Mouse (Mus musculus) mature B cell (primary cell): ENCODE measurements around the gene Atp11c.

Experiments used
- in situ Hi-C: fragments of 300-500 bp; cut with MboI; formaldehyde crosslinking; loops from 2 replicates; pipeline ENCODE4 v1.14.3; 2019

The Atp11c gene

GRCm38 (mm10) chrX:60386852-60387251 is 205.6 kb downstream of the Atp11c start:
- in situ Hi-C loops, result no loop called here

- in situ Hi-C loops, result no loop called here
Measured at GRCm38 (mm10) chrX:60381711-60382110, 210.8 kb downstream of the Atp11c start.

GRCm38 (mm10) chrX:60380386-60380785 is 212.1 kb downstream of the Atp11c start:
- in situ Hi-C loops, result no loop called here

GRCm38 (mm10) chrX:60348741-60349140 is 243.8 kb downstream of the Atp11c start:
- in situ Hi-C loops, result no loop called here

- in situ Hi-C loops, result no loop called here
Measured at GRCm38 (mm10) chrX:60345447-60345846, 247.1 kb downstream of the Atp11c start.

GRCm38 (mm10) chrX:60344991-60345390 is 247.5 kb downstream of the Atp11c start:
- in situ Hi-C loops, result no loop called here

- in situ Hi-C loops, result no loop called here
Measured at GRCm38 (mm10) chrX:60329735-60330134, 262.8 kb downstream of the Atp11c start.

- in situ Hi-C loops, result no loop called here
Measured at GRCm38 (mm10) chrX:60321321-60321720, 271.2 kb downstream of the Atp11c start.

- in situ Hi-C loops, result no loop called here
Measured at GRCm38 (mm10) chrX:60317661-60318060, 274.8 kb downstream of the Atp11c start.

GRCm38 (mm10) chrX:60292335-60292734 is 300.2 kb downstream of the Atp11c start:
- in situ Hi-C loops, result no loop called here

GRCm38 (mm10) chrX:60255346-60255745 is 337.2 kb downstream of the Atp11c start:
- in situ Hi-C loops, result no loop called here

- in situ Hi-C loops, result no loop called here
Measured at GRCm38 (mm10) chrX:60187726-60188125, 404.8 kb downstream of the Atp11c start.

- in situ Hi-C loops, result no loop called here
Measured at GRCm38 (mm10) chrX:60182611-60183010, 409.9 kb downstream of the Atp11c start.

- in situ Hi-C loops, result no loop called here
Measured at GRCm38 (mm10) chrX:60178744-60179458, 413.6 kb downstream of the Atp11c start, which contains the start of gene Mcf2. Mcf2 (minus strand) TSS chrX:60179089.

- in situ Hi-C loops, result no loop called here
Measured at GRCm38 (mm10) chrX:60178025-60178743, 414.3 kb downstream of the Atp11c start.
